In genomic region chr1:133125640-133126364, GRCm38 (mm10) we compare ENCODE assay signal across 1 mouse cellular context.
TF ChIP-seq lines count a peak whose summit lies in the region.

No protein-coding gene starts in this region.

TF ChIP-seq in MEL, 35 proteins besides CTCF, POLR2A, EP300 and RAD21:
- no peak for TF ChIP-seq ETS1 (IDR thresholded peaks at IDR 0.05; ENCODE audit: low read depth, low read length)
- peak; percentile 23; the same call in 1 of the 2 replicates for TF ChIP-seq ZC3H11A (IDR thresholded peaks at IDR 0.05; ENCODE audit: low read depth, low read length)
- TF ChIP-seq MYC (IDR thresholded peaks at IDR 0.05; ENCODE audit: low read depth, low read length), result 0 out of 2 replicates have a peak, but pooled peaks have one; percentile 54
- TF ChIP-seq SMC3 (IDR thresholded peaks at IDR 0.05; ENCODE audit: low read depth, low read length), result peak; percentile 55
